Mouse (Mus musculus) heart, embryonic 16.5 days (tissue): ENCODE results near the gene Ccdc191. TPM values are rescaled to one million over a fixed set of nuclear protein-coding genes. Genes with fewer than 3 reads are reported as not detected.

ENCODE experiments used
- ATAC-seq: fragments of 200-750 bp; cut with Nextera tagmentation; replicated peaks from 2 replicates; pipeline ENCODE4 v1.8.0; 2017; ENCODE audit warnings: moderate number of reproducible peaks; ENCODE audit not compliant: insufficient read depth, low FRiP score; ENCODE audit errors: extremely low read depth
- H3K27ac ChIP-seq: fragments of 300-500 bp; sonication (generic); 2 replicates; pipeline ENCODE4 v1.5.1; 2014; ENCODE audit warnings: mild to moderate bottlenecking, low read length, control low read depth, moderate library complexity
- H3K27me3 ChIP-seq: fragments of 300-500 bp; sonication (generic); 2 replicates; pipeline ENCODE4 v1.6.1; 2014; ENCODE audit warnings: low read length, mixed read lengths; ENCODE audit not compliant: control insufficient read depth, insufficient read depth
- H3K36me3 ChIP-seq: fragments of 300-500 bp; sonication (generic); 2 replicates; pipeline ENCODE4 v1.6.1; 2014; ENCODE audit not compliant: control insufficient read depth, insufficient read depth
- H3K4me1 ChIP-seq: fragments of 300-500 bp; sonication (generic); 2 replicates; pipeline ENCODE4 v1.6.1; 2014; ENCODE audit warnings: low read length, mixed read lengths; ENCODE audit not compliant: control insufficient read depth, insufficient read depth
- H3K4me2 ChIP-seq: fragments of 300-500 bp; sonication (generic); 2 replicates; pipeline ENCODE4 v1.6.1; 2014; ENCODE audit warnings: low read depth, mild to moderate bottlenecking, control low read depth, low read length
- H3K4me3 ChIP-seq: fragments of 300-500 bp; sonication (generic); 2 replicates; pipeline ENCODE4 v1.5.1; 2014; ENCODE audit warnings: mild to moderate bottlenecking, control low read depth, low read length
- H3K9ac ChIP-seq: fragments of 300-500 bp; sonication (generic); 2 replicates; pipeline ENCODE4 v1.6.1; 2014; ENCODE audit warnings: low read length, control low read depth
- H3K9me3 ChIP-seq: fragments of 300-500 bp; sonication (generic); replicated peaks from 2 replicates; pipeline ENCODE4 v1.6.1; 2016; ENCODE audit warnings: low read length; ENCODE audit not compliant: control insufficient read depth
- WGBS: fragments of 180-500 bp; shearing (Covaris S2); extraction: QIAGEN DNeasy Blood & Tissue Kit; methylation state at CpG from one replicate; pipeline ENCODE4 v1.1.7; 2014; 5-methylcytosine and 5-hydroxymethylcytosine counted together
- polyA plus RNA-seq: library from polyadenylated mRNA; unstranded; fragments of >200 nt; fragmentation: Nextera tagmentation; extraction: Ambion mirVana; gene quantifications from 2 replicates; pipeline ENCODE4 v1.2.1, GENCODE M21; 2015

Ccdc191 gene
- polyA plus RNA-seq, 1 experiment from 2014 or later: 8.8 TPM

DNA sequence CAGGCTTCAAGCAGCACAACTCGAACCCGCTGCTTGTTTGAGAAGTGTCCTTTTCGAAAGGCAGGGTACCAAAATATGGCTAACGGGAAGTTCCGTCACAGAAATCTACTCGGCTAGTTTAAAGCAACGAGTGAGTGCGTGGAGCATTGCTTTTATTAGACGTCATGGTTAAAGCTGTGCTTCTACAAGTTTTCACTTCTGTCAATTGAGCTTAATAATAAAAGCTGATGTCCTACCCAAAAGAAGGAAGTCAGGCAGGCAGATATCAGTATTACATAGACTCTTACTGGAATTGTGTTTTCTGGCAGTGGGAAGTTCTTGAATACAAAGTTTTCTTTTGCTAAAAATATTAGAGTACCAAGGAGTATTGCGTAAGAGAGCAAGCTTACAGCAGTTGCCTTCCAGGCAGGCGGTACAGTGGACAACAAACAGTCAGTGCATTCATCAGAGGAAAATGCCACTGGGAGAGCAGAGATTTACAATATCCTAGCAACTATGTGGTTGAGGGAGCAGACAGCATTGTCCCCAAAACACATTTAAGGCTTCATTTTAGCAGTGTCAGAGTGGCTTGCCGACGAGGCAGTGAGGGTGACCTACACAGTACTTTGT is 76.3 kb downstream of the Ccdc191 start:
- Histone ChIP-seq H3K27ac (no peak overlapping the region), H3K4me1 (no peaks in the 10 kb centered on the region), H3K27me3 (no peaks in the 10 kb centered on the region), H3K4me3 (no peak overlapping the region), H3K36me3 (no peaks in the 10 kb centered on the region), H3K9me3 (no peaks in the 10 kb centered on the region), H3K4me2 (no peak overlapping the region), H3K9ac (no peak overlapping the region)
- 85% methylated on average over 13 of the region's 13 CpGs for WGBS
- no peak for ATAC-seq

DNA sequence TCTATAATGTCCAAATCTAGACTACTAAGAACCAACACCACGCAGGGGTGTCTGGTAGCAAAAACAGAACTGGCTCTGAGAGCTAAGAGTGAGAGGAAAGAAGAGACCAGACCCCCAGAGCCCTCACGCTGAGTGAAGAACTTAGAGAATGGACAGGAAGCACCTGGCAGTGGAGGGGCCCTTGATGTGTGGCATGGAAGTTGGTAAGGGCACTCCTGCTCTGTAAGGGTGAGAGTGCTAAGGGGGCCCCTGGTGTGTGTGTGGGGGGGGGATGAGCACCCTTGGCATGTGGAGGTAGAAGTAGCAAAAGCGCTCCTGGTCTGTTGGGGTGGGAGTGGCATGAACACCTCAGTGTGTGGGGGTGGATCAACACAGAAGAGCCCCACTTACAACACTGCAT is 80.8 kb downstream of the Ccdc191 start:
- no peak overlapping the region for H3K9ac ChIP-seq
- no peaks in the 10 kb centered on the region for H3K27me3 ChIP-seq
- peak; percentile 41; the same call in 1 of the 2 replicates for ATAC-seq
- WGBS: 75% methylated on average over 3 of the region's 3 CpGs
- no peak overlapping the region for H3K27ac ChIP-seq
- H3K36me3 ChIP-seq: no peaks in the 10 kb centered on the region
- no peaks in the 10 kb centered on the region for H3K9me3 ChIP-seq
- H3K4me1 ChIP-seq: no peaks in the 10 kb centered on the region
- H3K4me2 ChIP-seq: no peak overlapping the region
- H3K4me3 ChIP-seq: no peak overlapping the region

DNA sequence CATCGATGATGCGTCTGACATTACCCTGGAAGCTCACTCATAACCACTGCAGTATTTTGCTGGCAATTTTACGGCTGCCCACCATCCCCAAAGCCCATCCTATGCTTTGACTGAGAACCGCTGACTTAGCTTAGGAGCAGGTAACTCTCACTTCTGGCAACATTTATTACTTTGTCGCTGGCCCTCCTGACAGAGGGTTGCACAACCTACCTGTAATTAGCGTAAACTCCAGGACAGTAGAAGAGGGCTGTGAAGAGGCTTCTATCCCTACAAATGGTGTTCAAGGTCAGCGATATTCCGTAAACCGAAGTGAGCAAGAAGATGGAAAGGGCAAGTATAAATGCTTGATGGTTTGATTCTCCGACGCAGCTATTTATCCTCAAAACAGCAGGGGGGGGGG is 81.6 kb downstream of the Ccdc191 start:
- WGBS: 91% methylated on average over 11 of the region's 11 CpGs
- H3K4me2 ChIP-seq: no peak overlapping the region
- no peak overlapping the region for H3K27ac ChIP-seq
- no peaks in the 10 kb centered on the region for H3K4me1 ChIP-seq
- no peaks in the 10 kb centered on the region for H3K9me3 ChIP-seq
- H3K36me3 ChIP-seq: no peaks in the 10 kb centered on the region
- H3K9ac ChIP-seq: no peak overlapping the region
- H3K4me3 ChIP-seq: no peak overlapping the region
- no peak for ATAC-seq
- no peaks in the 10 kb centered on the region for H3K27me3 ChIP-seq

DNA sequence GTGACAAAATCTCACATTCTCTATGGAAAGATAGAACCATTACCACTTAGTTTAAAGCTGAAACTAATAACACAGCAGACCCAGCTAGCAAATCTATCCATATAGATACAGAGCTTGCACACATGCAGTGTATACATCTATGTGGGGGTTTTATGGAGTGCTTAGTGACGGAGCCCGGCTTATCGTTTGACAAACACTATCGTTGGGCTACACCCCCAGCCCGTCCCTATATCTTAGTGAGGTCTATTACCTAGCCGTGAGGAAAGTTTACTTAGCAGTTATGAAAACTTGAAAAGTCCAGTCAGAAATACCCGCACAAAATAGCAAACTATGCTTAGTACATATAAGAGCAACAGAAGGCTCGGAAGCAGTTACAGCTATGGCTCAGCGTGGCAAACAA is 82.1 kb downstream of the Ccdc191 start:
- H3K27ac ChIP-seq: no peak overlapping the region
- no peak overlapping the region for H3K4me3 ChIP-seq
- H3K9me3 ChIP-seq: no peaks in the 10 kb centered on the region
- H3K4me2 ChIP-seq: no peak overlapping the region
- H3K36me3 ChIP-seq: no peaks in the 10 kb centered on the region
- no peaks in the 10 kb centered on the region for H3K27me3 ChIP-seq
- H3K4me1 ChIP-seq: no peaks in the 10 kb centered on the region
- ATAC-seq: no peak
- H3K9ac ChIP-seq: no peak overlapping the region
- 88% methylated on average over 9 of the region's 9 CpGs for WGBS

DNA sequence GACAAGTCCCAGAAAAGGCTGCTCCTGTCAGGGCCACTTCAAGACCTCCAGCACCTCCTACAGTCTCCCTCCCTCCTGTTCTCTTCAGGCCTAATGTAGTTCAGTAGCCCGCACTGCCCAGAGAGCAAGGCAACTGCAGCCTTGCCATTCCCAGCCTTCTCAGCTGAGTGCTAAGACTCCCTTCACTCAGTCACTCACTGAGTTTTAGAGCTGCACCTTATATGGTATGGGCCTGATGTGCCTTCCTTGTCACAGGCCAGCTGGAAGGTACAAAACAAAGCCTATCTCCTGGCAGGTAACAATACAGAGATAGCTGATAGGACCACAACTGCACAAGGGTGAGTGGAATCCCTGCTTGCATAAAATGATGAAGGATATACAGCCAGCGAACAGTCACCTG is 82.8 kb downstream of the Ccdc191 start:
- H3K9me3 ChIP-seq: no peaks in the 10 kb centered on the region
- no peak overlapping the region for H3K27ac ChIP-seq
- no peak for ATAC-seq
- H3K4me3 ChIP-seq: no peak overlapping the region
- 76% methylated on average over 2 of the region's 2 CpGs for WGBS
- no peak overlapping the region for H3K4me2 ChIP-seq
- H3K4me1 ChIP-seq: no peaks in the 10 kb centered on the region
- H3K27me3 ChIP-seq: no peaks in the 10 kb centered on the region
- H3K36me3 ChIP-seq: no peaks in the 10 kb centered on the region
- no peak overlapping the region for H3K9ac ChIP-seq

DNA sequence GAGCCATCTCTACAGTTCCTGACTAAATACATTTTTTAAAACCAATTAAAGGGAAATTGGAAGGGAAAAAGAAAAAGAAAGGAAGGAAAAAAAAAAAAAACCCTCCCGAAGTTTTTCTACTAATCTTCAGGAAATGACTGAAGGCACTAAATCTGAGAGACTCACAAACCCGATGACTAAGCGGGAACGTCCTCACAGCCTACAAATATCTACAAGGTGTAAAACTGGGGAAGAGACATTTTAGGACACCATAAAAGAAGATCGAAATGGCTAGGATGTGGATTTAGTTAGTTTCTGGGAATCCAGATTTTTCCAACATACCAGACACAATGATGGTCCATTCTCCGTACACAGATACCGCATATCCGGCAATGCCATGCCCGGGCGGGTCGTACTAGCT is 83.5 kb downstream of the Ccdc191 start:
- no peaks in the 10 kb centered on the region for H3K4me1 ChIP-seq
- no peaks in the 10 kb centered on the region for H3K27me3 ChIP-seq
- H3K9ac ChIP-seq: no peak overlapping the region
- H3K27ac ChIP-seq: no peak overlapping the region
- WGBS: 84% methylated on average over 11 of the region's 11 CpGs
- no peak overlapping the region for H3K4me2 ChIP-seq
- H3K4me3 ChIP-seq: no peak overlapping the region
- no peaks in the 10 kb centered on the region for H3K9me3 ChIP-seq
- H3K36me3 ChIP-seq: no peaks in the 10 kb centered on the region
- ATAC-seq: no peak

DNA sequence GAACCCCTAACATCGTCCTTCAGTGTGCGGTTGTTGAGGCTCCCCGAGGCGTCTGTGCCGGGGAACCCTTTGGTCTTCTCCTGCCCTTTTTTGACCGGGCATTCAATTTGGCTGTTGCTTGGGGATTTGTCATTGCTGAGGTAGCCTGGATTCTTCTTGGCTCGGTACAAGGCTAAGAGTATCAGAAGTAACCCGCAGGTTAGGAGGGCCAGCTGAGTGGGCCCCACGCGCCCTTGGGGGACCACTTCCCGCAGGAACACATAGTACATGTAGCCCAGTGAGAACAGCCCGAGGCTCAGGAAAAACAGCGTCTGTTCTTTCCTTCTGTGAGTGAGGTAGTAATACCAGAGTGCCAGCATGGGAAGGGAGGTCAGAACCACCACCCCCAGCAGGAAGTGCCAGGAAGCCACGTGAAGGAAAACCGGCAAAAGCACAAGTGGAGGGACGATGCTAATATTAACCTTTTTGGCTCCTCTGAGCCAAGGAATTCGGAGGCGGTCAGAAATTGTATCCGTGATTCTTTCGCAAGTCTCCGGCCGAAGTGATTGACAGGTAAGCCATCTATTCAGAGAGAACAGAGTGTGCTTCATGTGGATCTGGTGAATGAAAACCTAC is 84.1 kb downstream of the Ccdc191 start:
- no peak overlapping the region for H3K4me3 ChIP-seq
- H3K27ac ChIP-seq: no peak overlapping the region
- peaks cover 1% of the 10 kb centered on the region; the same call in 1 of the 2 replicates for H3K27me3 ChIP-seq
- WGBS: 78% methylated on average over 22 of the region's 22 CpGs
- H3K9ac ChIP-seq: no peak overlapping the region
- ATAC-seq: no peak
- H3K36me3 ChIP-seq: no peaks in the 10 kb centered on the region
- no peak overlapping the region for H3K4me2 ChIP-seq
- H3K9me3 ChIP-seq: no peaks in the 10 kb centered on the region
- H3K4me1 ChIP-seq: no peaks in the 10 kb centered on the region

DNA sequence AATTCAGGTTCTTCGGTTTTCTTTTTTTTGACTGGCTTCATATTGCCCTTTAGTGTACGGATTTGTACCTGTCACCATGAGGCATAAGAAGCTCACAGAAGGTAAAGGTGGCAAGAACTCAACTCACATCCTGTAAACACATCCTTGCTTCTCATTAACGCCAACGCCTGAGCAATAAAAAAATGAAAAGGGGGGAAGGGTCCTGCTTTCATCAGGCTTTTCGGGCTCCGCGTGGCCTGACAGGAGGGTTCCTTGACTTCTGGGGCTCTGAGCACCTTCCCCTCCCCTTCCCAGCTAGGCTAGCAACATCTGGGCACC is 89.4 kb downstream of the Ccdc191 start:
- no peak for ATAC-seq
- H3K4me2 ChIP-seq: peak overlapping the region; percentile 100
- no peak overlapping the region for H3K27ac ChIP-seq
- H3K4me3 ChIP-seq: peak overlapping the region; percentile 84
- H3K27me3 ChIP-seq: peaks cover 7% of the 10 kb centered on the region
- H3K9me3 ChIP-seq: no peaks in the 10 kb centered on the region
- H3K4me1 ChIP-seq: peaks cover 3% of the 10 kb centered on the region; the same call in 1 of the 2 replicates
- WGBS: 21% methylated on average over 7 of the region's 7 CpGs
- peak overlapping the region; percentile 78 for H3K9ac ChIP-seq
- H3K36me3 ChIP-seq: no peaks in the 10 kb centered on the region

DNA sequence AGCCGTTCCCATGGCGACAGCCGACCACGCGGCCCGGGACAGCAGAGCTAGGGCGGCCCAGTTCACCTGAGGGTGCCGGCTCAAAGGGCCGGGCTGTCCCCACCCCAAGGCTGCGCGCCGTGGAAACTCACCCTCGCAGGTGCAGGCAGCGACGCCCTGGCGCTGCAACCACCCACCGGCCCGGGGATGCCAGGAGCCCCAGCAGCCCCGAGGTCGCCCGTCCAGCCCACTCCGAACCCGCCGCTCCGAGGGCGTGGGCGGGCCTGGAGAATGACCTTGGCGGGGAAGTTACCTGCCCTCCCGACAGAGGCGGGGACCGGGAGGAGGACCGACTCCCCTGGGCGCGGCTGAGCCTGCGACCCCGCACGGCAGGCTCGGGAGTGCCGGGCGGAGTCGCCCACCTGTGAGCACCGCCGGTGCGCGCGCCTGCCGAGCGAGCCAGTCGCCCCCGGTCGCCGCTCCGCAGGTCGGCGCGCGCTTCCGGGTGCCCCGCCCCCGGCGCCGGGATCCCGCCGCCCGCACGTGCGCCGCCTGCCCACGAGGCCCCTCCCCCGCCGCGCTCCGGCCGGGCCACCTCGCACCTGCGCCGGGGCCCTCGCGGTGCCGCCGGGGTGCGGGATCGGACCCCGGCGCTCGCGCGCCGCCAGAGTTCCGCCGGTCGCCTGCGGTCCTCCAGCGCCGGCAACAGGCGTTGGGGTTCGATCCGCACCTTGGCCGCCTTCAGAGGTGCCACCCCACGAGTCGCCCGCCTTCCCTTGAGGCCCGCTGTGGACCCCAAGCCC is 89.9 kb downstream of the Ccdc191 start, which contains the start of gene Zdhhc23:
Gene Zdhhc23 (minus strand): TSS at position 464 of the 782 bp plus-strand sequence.
- peaks cover 7% of the 10 kb centered on the region for H3K27me3 ChIP-seq
- no peak within 1 kb of the TSS for H3K27ac ChIP-seq
- no peaks in the 10 kb centered on the region for H3K36me3 ChIP-seq
- H3K4me2 ChIP-seq: peak within 1 kb of the TSS; percentile 100
- H3K4me1 ChIP-seq: peaks cover 3% of the 10 kb centered on the region; the same call in 1 of the 2 replicates
- peak; percentile 75 for ATAC-seq
- H3K9me3 ChIP-seq: no peaks in the 10 kb centered on the region
- under 1% methylated on average over 94 of the region's 103 CpGs for WGBS
- H3K9ac ChIP-seq: peak within 1 kb of the TSS; percentile 78
- peak within 1 kb of the TSS; percentile 84 for H3K4me3 ChIP-seq
